ENCODE assay signal across 11 mouse cellular contexts in genomic region chr16:16930810-16931296, GRCm38 (mm10). TPM values are rescaled to one million over a fixed set of nuclear protein-coding genes. Genes with fewer than 3 reads are reported as not detected.
DNase-seq lines count a peak whose midpoint lies in the region; ATAC-seq lines count a peak whose summit lies in the region.
"Had no signal": no experiment of that assay in that cellular context is flagged by ENCODE, and none has a peak within 500 bp of the region (broad histone marks: within the 10 kb centered on the region; RNA-seq: fewer than 3 reads in every experiment).

No protein-coding gene starts in this region.

- ATAC-seq in hindbrain, embryonic 14.5 days (ENCODE audit: low FRiP score), result peak; percentile 67

- H3K9me3 ChIP-seq in hindbrain, embryonic 14.5 days (ENCODE audit: control insufficient read depth, low read length), result no peaks in the 10 kb centered on the region
- H3K9me3 ChIP-seq: limb, embryonic 15.5 days had no signal

- H3K4me3 ChIP-seq in hindbrain, embryonic 14.5 days (replicated peaks; ENCODE audit: low read length), result no peak overlapping the region
- H3K4me3 ChIP-seq: heart, adult 2 months; limb, embryonic 15.5 days; neural tube, embryonic 12.5 days had no signal

- peaks cover 5% of the 10 kb centered on the region for H3K36me3 ChIP-seq in hindbrain, embryonic 14.5 days (replicated peaks; ENCODE audit: control insufficient read depth, insufficient read depth)

- WGBS in hindbrain, embryonic 14.5 days, result 66% methylated on average over 5 of the region's 5 CpGs

- peak; percentile 46 to 78 for DNase-seq in cerebellum, postnatal 4 days (ENCODE audit: low spot score in 2 of 2)
- DNase-seq in cerebellum, adult 11 months, result no peak
- peak; percentile 56 for DNase-seq in A20 (ENCODE audit: low read depth, low spot score)
- no peak for DNase-seq in hindbrain, embryonic 14.5 days (ENCODE audit: low spot score)
- peak; percentile 91 to 95 for DNase-seq in left cerebral cortex, postnatal 36 days (ENCODE audit: low spot score in 2 of 2)
- no peak for DNase-seq in T-cell, adult 2 months (ENCODE audit: low spot score)
- no peak for DNase-seq in thymus, postnatal 4 days
- no peak for DNase-seq in thymus, postnatal 36 days
- DNase-seq: heart, adult 2 months had no signal

- H3K9ac ChIP-seq in hindbrain, embryonic 14.5 days, result no peak overlapping the region
- H3K9ac ChIP-seq: limb, embryonic 15.5 days; neural tube, embryonic 12.5 days had no signal

- no peak overlapping the region for H3K4me2 ChIP-seq in hindbrain, embryonic 14.5 days (replicated peaks)
- H3K4me2 ChIP-seq: limb, embryonic 15.5 days; neural tube, embryonic 12.5 days had no signal

- H3K4me1 ChIP-seq in hindbrain, embryonic 14.5 days (replicated peaks; ENCODE audit: control insufficient read depth, insufficient read depth, low read length), result no peaks in the 10 kb centered on the region
- H3K4me1 ChIP-seq: limb, embryonic 15.5 days; neural tube, embryonic 12.5 days had no signal

- no peak overlapping the region for H3K27ac ChIP-seq in hindbrain, embryonic 14.5 days
- H3K27ac ChIP-seq: heart, adult 2 months; limb, embryonic 15.5 days; neural tube, embryonic 12.5 days had no signal

- intact Hi-C loops in left cerebral cortex, postnatal 36 days (cut with DNase I), result loop anchor here (5.0 kb wide), 1 partner anchor 51 kb away; the partner anchor contains the start of gene Mapk1

- H3K27me3 ChIP-seq in hindbrain, embryonic 14.5 days (ENCODE audit: control insufficient read depth, insufficient read depth, low read length), result no peaks in the 10 kb centered on the region
- H3K27me3 ChIP-seq: limb, embryonic 15.5 days; neural tube, embryonic 12.5 days had no signal

RNA-seq across cellular contexts. Expression of gene Ppm1f, which starts 34.6 kb away (rescaled TPM):
- 20.3 and 22.1 TPM in 2 replicates for polyA plus RNA-seq in hindbrain, embryonic 14.5 days (2014; fragmentation: Nextera tagmentation; extraction: Ambion mirVana)
- 10 to 100 TPM; 44.9 to 52.7 TPM for total RNA-seq in left cerebral cortex, postnatal 36 days (2021)

RNA-seq across cellular contexts. Expression of gene Mapk1, which starts 52.3 kb away (rescaled TPM):
- 223 and 236 TPM in 2 replicates for polyA plus RNA-seq in hindbrain, embryonic 14.5 days (2014; fragmentation: Nextera tagmentation; extraction: Ambion mirVana)
- 100 to 1,000 TPM; 478 to 491 TPM for total RNA-seq in left cerebral cortex, postnatal 36 days (2021)

Comparison
In these comparisons a context has a peak if more than half of its experiments do, and no peak if none do; other contexts are left out.
1. DNase-seq: peak in cerebellum, postnatal 4 days (2 of 2), A20 (single experiment) and left cerebral cortex, postnatal 36 days (2 of 2); none in cerebellum, adult 11 months (single experiment), hindbrain, embryonic 14.5 days (single experiment), T-cell, adult 2 months (single experiment), thymus, postnatal 4 days (single experiment) and thymus, postnatal 36 days (0 of 2).